Mouse (Mus musculus) C2C12 (cell line): Measurements from ENCODE around the gene Bst2.

Experiments used
- CEBPB ChIP-seq: IDR thresholded peaks from one replicate; pipeline ENCODE4 v1.6.1; 2011; ENCODE audit warnings: low read depth, mild to moderate bottlenecking, control low read depth, moderate library complexity
- CTCF ChIP-seq: IDR thresholded peaks from one replicate; pipeline ENCODE4 v1.5.1; 2011; ENCODE audit not compliant: control insufficient read depth, insufficient read depth, insufficient read length
- FOSL1 ChIP-seq: IDR thresholded peaks from one replicate; pipeline ENCODE4 v1.8.0; 2011; ENCODE audit warnings: mild to moderate bottlenecking, low read length; ENCODE audit not compliant: poor library complexity, insufficient read depth, severe bottlenecking
- MAX ChIP-seq: IDR thresholded peaks from one replicate; pipeline ENCODE4 v1.6.1; 2011; ENCODE audit warnings: mild to moderate bottlenecking, control low read depth
- MYOD1 ChIP-seq: IDR thresholded peaks from one replicate; pipeline ENCODE4 v1.6.1; 2011; ENCODE audit warnings: low read depth; ENCODE audit not compliant: control insufficient read depth, insufficient read length
- MYOG ChIP-seq: IDR thresholded peaks from one replicate; pipeline ENCODE4 v1.6.1; 2011; ENCODE audit not compliant: control insufficient read depth, insufficient read length; ENCODE audit errors: extremely low read depth
- USF1 ChIP-seq: IDR thresholded peaks from one replicate; pipeline ENCODE4 v1.6.1; 2011; ENCODE audit warnings: low read depth, mild to moderate bottlenecking, control low read depth, moderate library complexity

GRCm38 (mm10) chr8:71575020-71575419 is 37.8 kb upstream of the Bst2 start:
- TF ChIP-seq CTCF = no peak
- no peak for TF ChIP-seq USF1
- TF ChIP-seq MYOD1 = peak; percentile 46
- no peak for TF ChIP-seq FOSL1
- TF ChIP-seq MYOG = no peak
- no peak for TF ChIP-seq MAX
- TF ChIP-seq CEBPB = no peak
